Mouse (Mus musculus): ENCODE data around the gene Btnl2. TPM values are rescaled to one million over a fixed set of nuclear protein-coding genes. Genes with fewer than 3 reads are reported as not detected.

Btnl2 gene
- polyA plus RNA-seq, 1 experiment from 2014 or later: 0.53 TPM

DNA sequence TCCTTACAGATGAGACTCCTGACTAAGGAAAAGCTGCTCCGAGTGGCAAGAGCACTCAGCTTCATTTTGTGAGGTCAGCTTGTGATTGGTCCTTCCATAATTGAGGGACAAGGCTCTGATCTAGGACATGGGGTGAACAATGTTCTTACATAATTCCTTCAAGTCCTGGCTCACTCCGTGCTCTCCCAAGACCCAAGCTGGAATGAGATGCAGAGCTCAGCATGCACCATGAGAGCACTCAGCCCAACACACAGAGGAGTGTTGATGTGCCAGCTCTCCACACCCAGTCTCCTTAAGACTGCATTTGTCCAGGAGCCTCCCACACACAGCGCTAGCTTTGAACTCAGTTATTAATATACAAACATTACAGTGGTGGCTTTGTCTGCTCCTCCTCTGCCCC is 30.1 kb downstream of the Btnl2 start:
- Histone ChIP-seq H3K27ac (no peak overlapping the region), H3K9ac (no peak overlapping the region), H3K27me3 (replicated peaks) (no peaks in the 10 kb centered on the region), H3K4me2 (no peak overlapping the region), H3K4me3 (replicated peaks) (no peak overlapping the region), H3K4me1 (no peaks in the 10 kb centered on the region), H3K9me3 (no peaks in the 10 kb centered on the region), H3K36me3 (no peaks in the 10 kb centered on the region)
- ATAC-seq (ENCODE audit: insufficient read depth, low FRiP score, low read depth): no peak
- 49% methylated on average over 3 of the region's 3 CpGs for WGBS

DNA sequence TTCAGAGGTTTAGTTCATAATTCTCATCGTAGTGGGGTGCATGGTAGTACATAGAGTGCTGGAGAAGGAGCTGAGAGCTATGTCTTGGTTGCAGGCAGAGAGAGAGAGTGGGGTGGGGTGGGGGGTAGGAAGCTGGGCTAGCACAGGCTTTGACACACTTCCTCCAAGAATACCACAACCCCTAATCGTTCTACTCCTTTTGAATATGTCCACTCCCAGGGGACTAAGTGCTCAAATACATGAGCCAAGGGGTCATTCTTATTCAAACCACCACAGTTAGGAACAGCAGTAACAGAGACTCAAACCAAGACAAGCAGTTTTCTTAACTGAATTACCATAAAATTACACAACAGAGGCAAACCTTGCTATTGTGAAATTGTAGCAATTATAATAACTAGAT is 32.0 kb downstream of the Btnl2 start:
- Histone ChIP-seq H3K9ac (no peak overlapping the region), H3K36me3 (no peaks in the 10 kb centered on the region), H3K4me2 (no peak overlapping the region), H3K4me1 (no peaks in the 10 kb centered on the region), H3K4me3 (replicated peaks) (no peak overlapping the region), H3K27ac (no peak overlapping the region), H3K27me3 (replicated peaks) (0 out of 2 replicates have a peak, but pooled peaks cover 4% of the 10 kb centered on the region), H3K9me3 (no peaks in the 10 kb centered on the region)
- ATAC-seq (ENCODE audit: insufficient read depth, low FRiP score, low read depth): no peak
- WGBS: 72% methylated on average over 2 of the region's 2 CpGs

DNA sequence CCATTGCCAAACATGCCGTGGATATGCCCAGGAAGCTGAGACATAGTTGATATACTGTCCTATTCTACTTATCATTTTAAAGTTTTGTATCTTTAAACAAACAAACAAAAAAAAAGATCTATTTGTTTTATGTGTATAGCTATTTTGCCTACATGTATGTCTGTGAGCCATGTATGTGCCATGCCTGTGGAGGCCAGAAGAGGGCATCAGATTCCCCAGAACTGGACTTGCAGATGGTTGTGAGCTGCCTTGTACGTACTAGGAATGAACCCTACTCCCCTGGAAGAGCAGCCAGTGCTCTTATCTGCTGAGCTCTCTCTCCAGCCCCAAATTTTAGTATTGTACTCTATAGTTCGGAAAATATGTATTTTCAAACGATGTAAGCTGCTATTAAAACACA is 33.9 kb downstream of the Btnl2 start:
- H3K27ac ChIP-seq: no peak overlapping the region
- no peak overlapping the region for H3K4me3 ChIP-seq (replicated peaks)
- H3K4me1 ChIP-seq: no peaks in the 10 kb centered on the region
- H3K27me3 ChIP-seq (replicated peaks): 0 out of 2 replicates have a peak, but pooled peaks cover 6% of the 10 kb centered on the region
- 27% methylated on average over 4 of the region's 4 CpGs for WGBS
- H3K9ac ChIP-seq: no peak overlapping the region
- H3K36me3 ChIP-seq: no peaks in the 10 kb centered on the region
- no peak for ATAC-seq (ENCODE audit: insufficient read depth, low FRiP score, low read depth)
- H3K4me2 ChIP-seq: no peak overlapping the region
- H3K9me3 ChIP-seq: no peaks in the 10 kb centered on the region

DNA sequence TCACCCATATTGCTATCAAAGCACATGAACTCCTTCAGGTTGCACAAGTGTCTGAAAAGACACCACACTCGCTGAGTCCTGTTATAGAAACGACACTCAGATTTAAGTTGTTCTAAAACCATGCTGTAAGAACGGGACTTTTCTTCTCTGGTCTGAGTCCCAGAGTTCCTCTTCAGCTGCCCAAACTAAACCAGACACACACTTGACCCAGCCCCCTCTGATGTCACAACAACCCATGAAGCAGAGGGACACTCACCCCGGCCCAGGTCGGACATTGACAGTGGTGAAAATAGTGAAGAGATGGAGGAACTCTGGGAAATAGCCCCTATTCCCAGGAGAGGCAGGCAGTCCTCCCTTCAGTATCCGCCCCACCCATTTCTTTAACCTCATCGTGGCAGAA is 36.9 kb downstream of the Btnl2 start:
- no peaks in the 10 kb centered on the region for H3K36me3 ChIP-seq
- no peaks in the 10 kb centered on the region for H3K9me3 ChIP-seq
- no peak overlapping the region for H3K4me3 ChIP-seq (replicated peaks)
- ATAC-seq (ENCODE audit: insufficient read depth, low FRiP score, low read depth): no peak
- no peaks in the 10 kb centered on the region for H3K4me1 ChIP-seq
- peak overlapping the region; percentile 69; the same call in 1 of the 2 replicates for H3K4me2 ChIP-seq
- H3K27ac ChIP-seq: no peak overlapping the region
- no peak overlapping the region for H3K9ac ChIP-seq
- WGBS: 57% methylated on average over 7 of the region's 7 CpGs
- 0 out of 2 replicates have a peak, but pooled peaks cover 6% of the 10 kb centered on the region for H3K27me3 ChIP-seq (replicated peaks)

DNA sequence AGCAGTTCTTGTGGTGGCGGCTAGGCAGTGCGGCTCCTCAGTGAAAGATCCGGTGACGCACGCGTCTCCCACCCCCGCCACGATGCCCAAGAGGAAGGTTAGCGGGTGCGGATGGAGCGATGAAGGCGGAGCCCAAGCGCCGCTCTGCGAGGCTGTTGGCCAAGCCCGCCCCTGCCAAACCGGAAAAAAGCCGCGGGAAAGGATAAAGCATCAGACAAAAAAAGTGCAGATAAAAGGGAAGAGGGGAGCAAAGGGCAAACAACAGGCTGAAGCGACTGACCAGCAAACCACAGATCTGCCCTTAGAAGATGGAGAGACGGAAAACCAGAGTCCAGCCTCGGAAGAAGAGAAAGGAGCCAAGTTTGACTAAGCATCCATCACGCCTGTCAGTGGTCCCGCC is 37.7 kb downstream of the Btnl2 start:
- ATAC-seq (ENCODE audit: insufficient read depth, low FRiP score, low read depth): peak; percentile 56; the same call in 1 of the 2 replicates
- Histone ChIP-seq H3K4me2 (peak overlapping the region; percentile 69), H3K4me3 (replicated peaks) (peak overlapping the region; percentile 39), H3K27ac (no peak overlapping the region), H3K9ac (no peak overlapping the region), H3K36me3 (no peaks in the 10 kb centered on the region), H3K4me1 (no peaks in the 10 kb centered on the region), H3K27me3 (replicated peaks) (0 out of 2 replicates have a peak, but pooled peaks cover 6% of the 10 kb centered on the region), H3K9me3 (no peaks in the 10 kb centered on the region)
- WGBS: 2% methylated on average over 24 of the region's 24 CpGs

GRCm38 (mm10) chr17:34397357-34397756 is 42.7 kb downstream of the Btnl2 start:
- no peaks in the 10 kb centered on the region for H3K9me3 ChIP-seq
- H3K4me2 ChIP-seq: no peak overlapping the region
- no peak overlapping the region for H3K4me3 ChIP-seq (replicated peaks)
- H3K9ac ChIP-seq: no peak overlapping the region
- H3K27me3 ChIP-seq (replicated peaks): 0 out of 2 replicates have a peak, but pooled peaks cover 4% of the 10 kb centered on the region
- WGBS: 64% methylated on average over 5 of the region's 5 CpGs
- ATAC-seq (ENCODE audit: insufficient read depth, low FRiP score, low read depth): no peak
- H3K4me1 ChIP-seq: no peaks in the 10 kb centered on the region
- H3K27ac ChIP-seq: no peak overlapping the region
- no peaks in the 10 kb centered on the region for H3K36me3 ChIP-seq

DNA sequence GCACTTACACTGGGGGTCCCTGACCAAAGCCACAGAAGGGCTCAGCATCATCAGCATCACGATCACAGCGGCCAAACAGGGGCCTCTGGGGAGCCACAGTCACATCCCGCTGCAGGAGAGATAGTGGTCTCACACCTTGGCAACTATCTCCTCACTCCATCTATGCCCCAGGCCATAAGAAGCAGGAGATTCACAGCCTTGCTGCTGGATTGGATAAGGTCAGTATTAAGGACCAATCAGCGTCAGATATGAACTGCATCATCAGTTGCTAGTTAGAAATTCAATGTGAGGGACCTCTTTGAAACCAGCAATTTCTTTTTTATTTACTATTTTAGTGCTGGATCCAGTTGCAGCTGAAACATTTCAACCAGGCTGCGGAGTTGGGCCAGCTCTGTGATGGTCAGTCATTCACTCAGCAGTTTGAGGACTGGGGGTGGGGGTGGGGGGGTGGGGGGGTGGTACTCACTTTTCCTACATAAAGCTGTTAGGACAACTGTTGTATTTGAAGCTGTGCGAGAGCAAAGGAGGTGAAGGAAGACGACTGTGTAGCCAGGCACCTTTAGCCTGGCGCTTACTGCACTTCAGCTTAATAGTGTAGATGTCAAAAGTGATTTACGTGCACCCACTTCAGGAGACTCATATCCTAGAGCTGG is 43.6 kb downstream of the Btnl2 start:
- Histone ChIP-seq H3K36me3 (no peaks in the 10 kb centered on the region), H3K9ac (no peak overlapping the region), H3K9me3 (no peaks in the 10 kb centered on the region), H3K4me2 (peak overlapping the region; percentile 79), H3K4me1 (no peaks in the 10 kb centered on the region), H3K27ac (no peak overlapping the region), H3K27me3 (replicated peaks) (0 out of 2 replicates have a peak, but pooled peaks cover 4% of the 10 kb centered on the region), H3K4me3 (replicated peaks) (peak overlapping the region; percentile 52)
- ATAC-seq (ENCODE audit: insufficient read depth, low FRiP score, low read depth): peak; percentile 76
- 14% methylated on average over 9 of the region's 9 CpGs for WGBS

GRCm38 (mm10) chr17:34398711-34399393 is 44.2 kb downstream of the Btnl2 start, which contains the start of gene BC051142:
BC051142 (plus strand) TSS chr17:34398820.
- H3K4me3 ChIP-seq (replicated peaks): peak within 1 kb of the TSS; percentile 52
- no peaks in the 10 kb centered on the region for H3K36me3 ChIP-seq
- H3K27me3 ChIP-seq (replicated peaks): 0 out of 2 replicates have a peak, but pooled peaks cover 4% of the 10 kb centered on the region
- H3K9ac ChIP-seq: peak within 1 kb of the TSS; percentile 45
- H3K4me2 ChIP-seq: peak within 1 kb of the TSS; percentile 79
- WGBS: 12% methylated on average over 34 of the region's 34 CpGs
- no peaks in the 10 kb centered on the region for H3K4me1 ChIP-seq
- peak; percentile 91 for ATAC-seq (ENCODE audit: insufficient read depth, low FRiP score, low read depth)
- no peaks in the 10 kb centered on the region for H3K9me3 ChIP-seq
- H3K27ac ChIP-seq: peak within 1 kb of the TSS; percentile 66

DNA sequence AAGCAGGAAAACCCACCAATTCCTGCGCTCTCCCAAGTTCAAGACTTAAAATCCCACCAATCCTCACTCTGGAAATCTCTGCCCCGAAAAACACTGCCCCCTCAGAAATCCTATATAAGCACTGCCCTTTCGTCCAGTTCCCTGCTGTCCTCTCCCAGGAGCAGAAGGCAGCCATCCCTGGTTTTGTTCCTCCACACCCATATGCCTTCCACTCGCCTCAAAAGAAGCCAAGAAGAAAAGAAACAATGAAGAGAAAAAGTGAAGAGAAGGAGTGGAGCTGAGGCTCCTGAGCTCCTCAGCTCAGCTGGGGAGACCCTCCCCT is 44.7 kb downstream of the Btnl2 start:
- ATAC-seq (ENCODE audit: insufficient read depth, low FRiP score, low read depth): no peak
- H3K9me3 ChIP-seq: no peaks in the 10 kb centered on the region
- H3K9ac ChIP-seq: no peak overlapping the region
- H3K36me3 ChIP-seq: no peaks in the 10 kb centered on the region
- H3K4me1 ChIP-seq: no peaks in the 10 kb centered on the region
- H3K4me2 ChIP-seq: peak overlapping the region; percentile 79
- H3K27me3 ChIP-seq (replicated peaks): 0 out of 2 replicates have a peak, but pooled peaks cover 4% of the 10 kb centered on the region
- H3K27ac ChIP-seq: no peak overlapping the region
- WGBS: 59% methylated on average over 4 of the region's 4 CpGs
- H3K4me3 ChIP-seq (replicated peaks): peak overlapping the region; percentile 52

GRCm38 (mm10) chr17:34411117-34411516 is 56.5 kb downstream of the Btnl2 start:
- no peak for ATAC-seq (ENCODE audit: insufficient read depth, low FRiP score, low read depth)
- peaks cover 7% of the 10 kb centered on the region; the same call in 1 of the 2 replicates for H3K27me3 ChIP-seq (replicated peaks)
- H3K4me1 ChIP-seq: no peaks in the 10 kb centered on the region
- WGBS: 19% methylated on average over 6 of the region's 6 CpGs
- no peaks in the 10 kb centered on the region for H3K9me3 ChIP-seq
- no peaks in the 10 kb centered on the region for H3K36me3 ChIP-seq
- H3K4me2 ChIP-seq: no peak overlapping the region
- H3K9ac ChIP-seq: no peak overlapping the region
- H3K27ac ChIP-seq: no peak overlapping the region
- H3K4me3 ChIP-seq (replicated peaks): no peak overlapping the region

Measured in stomach, embryonic 15.5 days (tissue).